Mouse (Mus musculus): Measurements from ENCODE around the gene Pbld1.
"Not testable (repeated sequence)": the region's sequence is repeated elsewhere in the genome, so short reads cannot be mapped to it uniquely, and the experiment has no call there.

Gene Pbld1

DNA sequence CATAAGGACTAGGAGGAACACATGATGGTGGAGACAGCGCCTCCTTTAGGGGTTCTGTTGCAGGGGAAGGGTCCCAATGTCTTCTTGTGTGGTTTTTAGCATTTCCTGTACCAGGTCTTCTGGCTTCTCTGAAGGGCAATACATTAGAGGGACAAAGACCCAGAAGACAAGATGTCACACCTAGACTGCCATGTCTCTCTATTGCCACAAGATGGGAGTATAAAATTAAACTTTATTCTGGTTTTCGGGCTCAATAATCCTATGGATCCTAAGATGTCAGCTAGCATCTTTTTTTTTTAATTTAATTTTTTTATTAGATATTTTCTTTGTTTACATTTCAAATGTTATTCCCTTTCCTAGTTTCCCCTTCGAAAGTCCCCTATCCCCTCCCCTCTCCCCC lies 16.8 kb upstream of the Pbld1 start:
- no peak for DNase-seq

DNA sequence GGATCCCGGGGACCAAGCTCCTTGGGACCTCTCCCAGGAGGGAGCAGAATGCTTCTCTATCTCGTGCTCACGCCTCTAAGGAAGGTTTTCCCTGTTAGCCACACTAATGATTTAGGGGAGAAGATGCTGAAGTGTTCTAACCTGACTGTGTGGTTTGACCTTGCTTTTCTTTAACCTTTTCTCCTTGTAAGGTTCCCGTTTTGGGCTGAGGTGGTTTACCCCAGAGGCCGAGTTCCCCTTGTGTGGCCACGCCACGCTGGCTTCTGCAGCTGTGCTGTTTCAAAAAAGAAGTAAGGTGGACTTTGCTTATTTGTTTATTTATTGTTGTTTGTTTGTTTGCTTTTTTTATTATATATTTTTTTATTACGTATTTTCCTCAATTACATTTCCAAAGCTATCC lies 12.2 kb upstream of the Pbld1 start:
- no peak for DNase-seq

DNA sequence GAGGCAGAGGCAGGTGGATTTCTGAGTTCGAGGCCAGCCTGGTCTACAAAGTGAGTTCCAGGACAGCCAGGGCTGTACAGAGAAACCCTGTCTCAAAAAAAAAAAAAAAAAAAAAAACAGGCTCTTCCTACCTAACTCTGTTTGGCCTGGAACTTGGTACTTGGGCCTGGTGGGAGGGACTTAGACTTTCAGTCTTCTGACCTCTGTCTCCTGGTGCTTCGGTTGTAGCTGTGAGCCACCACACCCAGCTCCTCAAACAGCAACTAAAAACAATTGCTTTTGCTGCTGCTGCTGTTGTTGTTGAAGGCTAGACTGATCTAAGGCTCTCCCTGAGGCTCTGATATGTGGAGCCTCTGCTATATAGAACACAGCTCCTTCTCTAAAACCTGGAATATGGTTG lies 10.9 kb upstream of the Pbld1 start:
- DNase-seq, result no peak

DNA sequence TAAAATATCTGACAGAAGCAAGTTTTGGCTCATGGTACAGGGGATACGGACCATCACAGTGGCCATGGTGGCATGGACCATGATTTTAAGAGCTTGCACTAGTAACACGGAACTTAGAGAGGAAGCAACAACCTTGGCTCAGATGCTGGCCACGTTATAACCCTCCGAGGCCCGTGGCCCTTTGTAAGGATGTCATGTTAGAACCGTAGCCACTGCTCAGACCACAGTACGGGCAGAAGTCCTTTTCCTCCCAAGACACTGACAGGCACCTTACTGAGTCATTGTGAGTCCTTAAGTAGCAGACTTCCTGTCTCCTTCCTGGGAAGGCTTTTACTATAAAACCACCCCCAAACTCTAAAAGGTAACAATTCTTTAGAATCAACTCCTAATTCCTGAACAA lies 8.7 kb upstream of the Pbld1 start:
- DNase-seq, result no peak

DNA sequence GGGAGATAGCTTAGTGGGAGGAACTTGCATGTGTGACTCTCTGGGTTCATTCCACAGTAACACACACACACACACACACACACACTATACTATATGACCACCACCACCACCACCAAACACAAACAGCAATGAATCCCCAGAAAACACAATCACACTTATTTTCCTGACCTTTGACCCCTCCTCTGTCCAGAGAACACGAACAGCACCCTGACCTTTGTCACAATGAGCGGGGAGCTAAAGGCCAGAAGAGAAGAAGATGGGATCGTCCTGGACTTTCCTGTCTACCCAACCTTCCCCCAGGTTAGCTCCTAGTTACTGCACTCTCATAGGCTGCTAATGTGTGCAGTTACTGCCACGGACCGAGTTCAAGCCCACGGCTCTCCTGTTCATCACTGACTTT lies 8.0 kb upstream of the Pbld1 start:
- no peak for DNase-seq

DNA sequence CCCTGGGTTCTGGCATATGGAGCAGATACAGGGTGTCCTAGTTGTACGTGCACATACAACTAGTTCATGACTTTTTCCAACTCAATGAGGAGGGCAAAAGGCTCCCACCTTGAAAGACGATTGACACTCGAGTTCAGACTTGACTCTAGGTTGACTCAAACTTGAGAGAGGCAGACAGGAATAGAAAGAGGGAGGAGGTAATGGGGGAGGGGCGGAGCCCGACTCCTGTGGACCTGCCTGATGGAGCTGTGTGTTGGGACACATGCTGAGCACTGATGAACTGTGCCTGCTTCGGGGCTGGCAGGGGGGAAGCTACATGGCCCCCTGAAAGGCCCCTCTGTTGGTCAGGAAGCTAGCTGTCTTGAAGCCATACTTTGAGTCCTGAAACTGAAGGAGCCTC lies 7.0 kb upstream of the Pbld1 start:
- no peak for DNase-seq

DNA sequence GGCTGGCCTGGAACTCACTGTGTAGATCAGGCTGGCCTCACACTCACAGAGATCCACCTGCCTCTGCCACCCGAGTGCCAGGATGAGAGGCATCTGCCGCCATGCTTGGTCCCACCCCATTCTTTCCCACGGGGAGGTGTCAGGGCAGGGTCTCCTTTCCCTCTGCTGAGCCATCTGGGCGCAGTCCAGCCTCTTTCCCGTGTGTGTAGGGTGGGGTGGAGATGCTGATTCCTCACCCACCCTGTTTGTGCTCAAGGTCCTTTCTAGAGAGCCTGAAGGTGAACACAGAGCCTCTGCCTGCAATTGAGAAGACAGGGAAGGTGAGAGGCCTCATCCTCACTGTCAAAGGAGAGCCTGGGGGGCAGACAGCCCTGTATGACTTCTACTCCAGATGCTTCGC lies 5.9 kb upstream of the Pbld1 start:
- not testable (repeated sequence) for DNase-seq

DNA sequence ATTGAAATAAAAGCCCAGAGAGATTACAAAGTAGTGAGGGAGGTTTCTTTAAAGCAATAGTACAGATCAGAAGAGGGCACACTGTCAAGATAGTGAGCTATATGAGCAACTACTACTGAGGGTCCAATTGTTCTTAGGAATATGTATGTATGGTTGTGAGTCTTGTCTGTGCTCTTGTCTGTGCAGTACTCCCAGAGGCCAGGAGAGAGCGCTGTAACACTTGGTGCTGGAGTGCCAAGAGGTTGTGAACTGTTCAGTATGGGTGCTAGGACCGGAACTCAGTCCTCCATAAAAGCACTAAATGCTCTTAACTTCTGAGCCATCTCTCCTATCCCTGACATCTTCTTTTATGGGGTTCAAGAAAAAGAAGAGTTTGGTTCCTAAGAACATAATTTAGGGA lies 5.4 kb upstream of the Pbld1 start:
- no peak for DNase-seq

DNA sequence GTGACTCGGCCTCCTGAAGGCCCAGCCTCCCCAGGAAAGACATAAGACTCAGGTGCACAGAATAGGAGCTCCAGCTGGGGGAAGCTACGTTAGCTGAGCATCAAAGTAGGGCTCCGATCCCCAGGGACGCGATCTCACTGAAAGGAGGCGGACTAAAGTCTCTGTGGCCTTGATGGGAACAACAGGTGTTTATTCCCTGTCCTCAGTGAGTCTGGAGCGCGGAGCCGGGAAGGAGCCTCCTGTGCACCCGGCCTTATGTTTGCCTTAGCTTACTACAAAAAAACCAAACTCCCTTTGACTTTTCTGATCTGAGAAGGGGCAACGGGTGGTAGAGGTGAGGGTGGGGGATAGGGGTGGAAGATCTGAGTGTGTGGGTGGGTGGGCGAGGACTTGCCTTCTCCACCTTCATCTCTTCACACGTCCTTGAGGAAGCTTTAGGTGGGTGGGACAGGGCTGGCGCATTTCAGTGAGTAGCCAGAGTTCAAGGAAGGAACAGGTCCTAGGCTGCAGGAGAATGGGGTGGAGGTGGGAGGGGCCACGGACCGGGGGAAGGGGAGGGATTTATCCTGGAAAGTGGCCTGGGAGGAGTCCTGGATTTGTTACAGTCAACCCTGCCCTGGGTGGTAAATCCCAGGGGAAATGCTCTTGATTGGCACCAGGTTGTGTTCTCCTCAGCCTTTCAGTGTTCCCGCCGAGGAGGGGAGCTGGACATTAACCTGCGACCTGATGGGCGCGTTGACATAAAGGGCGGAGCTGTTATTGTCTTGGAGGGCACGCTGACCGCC lies 2.8 kb upstream of the Pbld1 start:
- DNase-seq, result peak; percentile 54

DNA sequence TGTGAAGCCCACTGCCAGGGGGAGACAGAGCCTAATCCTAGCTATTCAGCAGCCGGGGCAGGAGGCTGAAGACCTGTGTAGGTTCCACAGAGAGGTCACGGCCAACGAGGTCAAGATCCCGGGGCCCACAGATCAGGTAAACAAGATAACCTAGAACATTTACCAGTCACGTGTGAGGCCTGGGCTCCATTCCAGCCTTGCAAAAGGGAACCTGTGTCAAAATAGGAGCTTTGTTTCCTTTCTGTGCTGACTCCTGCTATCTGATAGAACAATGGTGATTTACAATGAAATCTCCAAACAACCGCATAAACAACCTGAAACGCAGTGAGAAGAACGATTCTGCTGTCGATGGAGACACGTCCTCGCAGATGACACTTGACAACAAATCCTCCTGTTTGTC lies 444 bp downstream of the Pbld1 start:
- peak; percentile 67 for DNase-seq

DNA sequence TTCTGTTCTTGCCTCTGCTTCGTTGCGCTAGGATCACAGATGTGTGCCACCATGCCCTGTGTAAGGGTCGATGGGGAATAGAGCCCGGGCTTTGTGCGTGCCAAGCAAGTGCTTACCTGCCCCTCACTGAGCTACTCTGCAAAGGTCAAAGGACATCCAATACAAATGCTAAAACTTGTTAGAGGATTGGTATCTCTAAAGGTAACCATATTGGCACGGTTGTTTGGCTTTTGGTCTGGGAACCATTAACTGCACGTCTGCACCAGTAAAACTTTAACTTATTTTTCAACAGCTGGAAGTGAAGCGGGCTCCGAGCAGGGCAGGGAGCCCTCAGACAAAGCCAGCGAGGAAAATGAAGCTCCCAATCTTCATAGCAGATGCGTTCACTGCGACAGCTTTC lies 1.3 kb downstream of the Pbld1 start:
- DNase-seq, result no peak

DNA sequence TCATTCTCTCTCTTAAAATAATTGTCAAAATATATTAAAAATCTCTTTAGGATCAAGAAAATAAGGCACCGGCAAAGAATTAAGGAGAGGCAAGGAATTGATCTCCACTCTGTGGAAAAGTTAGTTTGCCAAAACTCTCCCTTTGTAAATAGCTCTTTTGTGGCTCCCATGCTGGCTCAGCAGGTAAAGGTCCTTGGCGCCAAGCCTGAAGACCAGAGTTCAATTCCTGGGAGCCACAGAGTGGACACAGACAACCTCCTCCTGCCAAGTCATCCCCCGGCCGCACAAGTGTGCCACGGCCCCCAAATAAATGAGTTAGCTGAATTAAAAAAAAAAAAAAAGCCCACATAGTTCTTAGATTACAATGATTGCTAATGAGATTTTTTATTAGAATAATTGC lies 2.7 kb downstream of the Pbld1 start:
- no peak for DNase-seq

DNA sequence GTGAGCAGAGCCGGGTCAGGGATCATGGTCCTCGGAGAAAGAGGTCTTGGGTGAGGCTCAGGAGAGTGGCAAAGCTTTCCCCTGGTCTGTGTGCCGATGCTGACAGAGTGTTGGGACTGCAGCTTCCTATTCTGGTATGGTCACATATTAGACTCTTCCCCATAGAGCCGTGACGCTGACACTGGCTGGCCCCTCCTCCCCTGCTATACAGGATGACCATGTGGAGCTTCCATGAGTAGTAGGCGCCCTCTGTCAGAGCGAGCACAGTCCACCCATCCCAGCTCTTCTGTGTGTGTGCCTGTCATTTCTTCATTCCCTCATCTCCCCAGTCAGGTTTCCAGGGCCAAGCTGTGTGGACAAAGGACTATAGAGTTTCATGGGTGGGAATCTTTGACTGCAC lies 3.4 kb downstream of the Pbld1 start:
- DNase-seq, result no peak

DNA sequence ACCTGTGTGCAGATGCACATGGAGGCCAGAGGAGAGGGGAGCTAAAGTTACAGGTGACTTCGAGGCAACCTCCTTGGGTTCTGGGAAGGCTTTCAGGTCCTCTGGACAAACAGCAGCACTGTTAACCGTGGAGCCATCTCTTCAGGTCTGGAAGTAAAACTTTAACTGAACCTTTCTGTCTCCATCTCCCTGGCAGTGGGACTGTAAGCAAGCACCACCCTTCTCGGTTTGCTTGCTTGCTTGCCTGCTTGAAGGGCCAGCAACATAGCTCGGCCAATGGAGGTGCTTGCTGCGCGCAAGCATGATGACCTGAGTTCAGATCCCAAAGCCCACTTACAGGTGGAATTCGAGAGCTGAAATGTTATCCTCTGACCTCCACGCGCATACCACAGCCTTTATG lies 4.6 kb downstream of the Pbld1 start:
- DNase-seq, result no peak

DNA sequence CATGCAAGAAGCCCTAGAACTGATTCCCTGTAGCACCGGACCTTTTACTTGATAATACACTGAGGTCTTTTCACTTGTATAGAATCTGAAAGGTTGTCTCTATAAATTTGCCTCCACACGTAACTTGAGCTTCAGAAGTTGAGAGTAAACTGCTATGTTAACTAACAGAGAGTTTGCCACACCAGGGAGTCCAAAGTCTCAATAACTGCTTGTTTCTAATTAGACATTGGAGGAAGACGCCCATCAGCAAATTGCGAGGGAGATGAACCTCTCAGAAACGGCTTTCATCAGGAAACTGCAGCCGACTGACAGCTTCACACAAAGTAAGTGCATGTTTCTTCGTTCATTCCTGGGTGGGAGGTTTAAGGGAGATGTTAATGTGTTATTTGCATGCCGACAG lies 5.6 kb downstream of the Pbld1 start:
- no peak for DNase-seq

DNA sequence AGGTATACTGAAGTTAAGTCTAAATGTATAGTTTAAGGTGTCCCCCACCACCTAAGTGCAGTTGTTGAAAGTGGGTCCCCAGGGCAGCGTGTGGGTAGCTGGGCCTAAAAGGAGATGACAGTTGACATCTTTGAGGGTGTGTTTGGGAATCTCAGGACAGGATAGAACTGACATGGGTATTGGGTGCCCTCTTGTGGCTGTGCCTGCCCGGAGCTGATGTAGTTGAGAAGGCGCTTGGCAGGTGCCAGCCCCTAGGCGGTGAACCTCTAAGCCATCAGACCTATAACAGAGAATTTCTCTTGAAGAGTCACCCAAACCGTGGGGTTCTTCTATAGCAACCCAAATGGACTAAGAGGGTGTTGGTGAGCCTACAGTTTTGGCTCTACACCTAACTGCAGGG lies 6.0 kb downstream of the Pbld1 start:
- DNase-seq, result peak; percentile 89

DNA sequence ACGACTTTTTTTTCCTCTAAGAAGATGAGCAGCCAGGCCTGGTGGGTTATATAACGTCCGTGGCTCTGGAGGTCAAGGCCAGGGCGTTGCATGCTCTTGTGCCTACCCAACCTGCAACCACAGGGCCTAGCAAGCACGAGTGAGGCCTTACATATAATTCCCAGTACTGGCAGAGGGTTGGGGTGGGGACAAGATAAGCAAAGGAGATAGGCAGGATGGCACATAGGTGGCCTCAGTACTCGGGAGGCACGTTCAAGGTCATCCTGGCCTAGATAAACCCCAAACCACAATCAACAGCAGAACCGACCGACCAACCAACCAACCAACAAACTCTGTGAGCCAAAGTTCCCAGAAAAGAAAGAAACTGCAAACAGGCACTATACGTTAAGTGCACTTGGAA lies 26.3 kb downstream of the Pbld1 start:
- no peak for DNase-seq

DNA sequence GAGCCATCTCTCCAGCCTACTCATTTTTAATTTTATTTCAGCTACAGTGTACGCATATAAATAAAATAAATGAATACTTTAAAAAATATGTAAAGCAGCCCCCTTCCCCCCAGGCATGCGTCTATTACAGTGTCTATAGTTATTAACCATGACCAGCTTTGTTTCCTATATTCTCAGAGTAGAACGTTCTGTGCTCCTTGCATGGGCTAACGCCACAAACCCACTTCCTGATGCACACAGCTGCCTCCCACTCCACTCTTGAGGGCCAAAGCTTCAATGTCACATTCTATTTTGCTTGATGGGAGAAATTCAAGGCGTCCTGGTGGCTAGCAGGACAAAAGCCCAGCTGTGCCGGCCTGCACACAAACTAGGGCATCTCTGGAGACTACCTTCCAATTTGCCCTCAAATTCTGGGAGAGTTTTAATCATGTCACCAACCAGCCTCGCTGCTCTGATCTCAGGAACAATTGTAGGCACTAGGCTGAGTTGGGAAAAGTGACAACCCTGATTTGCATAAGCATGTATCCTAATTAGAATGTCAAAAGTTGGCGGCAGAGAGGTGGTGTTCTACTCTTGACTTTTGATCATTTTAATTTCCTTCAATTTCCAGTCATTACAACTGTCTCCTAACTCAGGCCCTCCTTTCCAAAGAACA lies 29.3 kb downstream of the Pbld1 start:
- no peak for DNase-seq

DNA sequence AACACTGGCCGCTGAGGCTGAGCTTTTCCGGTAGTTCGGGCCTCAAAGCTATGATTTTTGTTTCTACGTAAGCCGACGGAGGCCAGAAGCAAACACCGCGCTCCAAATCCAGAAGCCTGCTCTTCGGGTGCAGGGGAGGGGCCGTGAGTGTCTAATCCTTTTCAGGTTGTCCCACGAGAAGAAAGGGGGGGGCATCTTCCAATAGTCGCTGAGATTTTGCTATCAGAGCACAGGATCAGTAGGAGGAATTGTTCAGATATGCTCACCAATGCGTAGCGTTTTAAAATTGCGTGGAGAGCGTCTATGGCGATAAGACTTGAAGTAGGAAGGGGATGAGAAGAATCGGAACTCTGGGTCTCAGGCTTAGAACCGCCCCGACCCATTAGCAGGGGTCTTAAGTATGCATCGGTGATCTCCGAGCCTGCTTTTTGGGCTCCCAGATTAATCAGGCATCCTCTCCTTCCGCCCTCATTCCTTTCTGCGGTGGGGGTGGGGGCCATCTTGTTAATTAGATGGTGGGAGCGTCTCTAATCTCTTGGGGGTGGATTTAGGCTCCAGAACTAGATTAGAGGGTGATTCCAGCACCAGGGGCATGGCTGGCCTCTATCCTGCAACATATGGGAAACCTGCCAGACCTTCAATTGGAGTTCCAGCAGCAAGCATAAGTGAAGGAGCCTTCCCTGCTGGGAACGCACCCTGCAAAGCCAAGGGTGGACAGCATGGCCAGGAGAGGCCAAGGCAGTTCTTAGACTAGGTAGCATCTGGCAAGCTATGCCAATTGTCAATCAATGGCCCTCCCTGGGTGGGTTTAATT lies 30.0 kb downstream of the Pbld1 start:
- peak; percentile 5 for DNase-seq

DNA sequence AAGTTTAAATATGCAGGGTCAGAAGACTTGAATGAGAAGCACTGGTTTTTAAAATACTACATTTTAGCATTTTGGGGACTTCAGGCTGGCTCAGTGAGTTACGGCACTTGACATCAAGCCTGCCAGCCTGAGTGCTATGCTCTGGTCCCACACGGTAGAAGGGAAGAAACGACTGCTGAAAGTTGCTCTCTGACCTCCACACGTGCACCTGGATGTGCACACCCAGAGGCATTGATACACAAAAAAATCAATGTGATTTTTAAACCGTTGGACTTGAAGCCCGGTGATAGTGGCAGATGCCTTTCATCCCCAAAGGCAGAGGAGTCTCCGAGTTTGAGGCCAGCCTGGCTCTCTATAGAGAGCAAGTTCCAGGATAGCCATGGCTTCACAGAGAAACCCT lies 32.0 kb downstream of the Pbld1 start:
- no peak for DNase-seq

DNA sequence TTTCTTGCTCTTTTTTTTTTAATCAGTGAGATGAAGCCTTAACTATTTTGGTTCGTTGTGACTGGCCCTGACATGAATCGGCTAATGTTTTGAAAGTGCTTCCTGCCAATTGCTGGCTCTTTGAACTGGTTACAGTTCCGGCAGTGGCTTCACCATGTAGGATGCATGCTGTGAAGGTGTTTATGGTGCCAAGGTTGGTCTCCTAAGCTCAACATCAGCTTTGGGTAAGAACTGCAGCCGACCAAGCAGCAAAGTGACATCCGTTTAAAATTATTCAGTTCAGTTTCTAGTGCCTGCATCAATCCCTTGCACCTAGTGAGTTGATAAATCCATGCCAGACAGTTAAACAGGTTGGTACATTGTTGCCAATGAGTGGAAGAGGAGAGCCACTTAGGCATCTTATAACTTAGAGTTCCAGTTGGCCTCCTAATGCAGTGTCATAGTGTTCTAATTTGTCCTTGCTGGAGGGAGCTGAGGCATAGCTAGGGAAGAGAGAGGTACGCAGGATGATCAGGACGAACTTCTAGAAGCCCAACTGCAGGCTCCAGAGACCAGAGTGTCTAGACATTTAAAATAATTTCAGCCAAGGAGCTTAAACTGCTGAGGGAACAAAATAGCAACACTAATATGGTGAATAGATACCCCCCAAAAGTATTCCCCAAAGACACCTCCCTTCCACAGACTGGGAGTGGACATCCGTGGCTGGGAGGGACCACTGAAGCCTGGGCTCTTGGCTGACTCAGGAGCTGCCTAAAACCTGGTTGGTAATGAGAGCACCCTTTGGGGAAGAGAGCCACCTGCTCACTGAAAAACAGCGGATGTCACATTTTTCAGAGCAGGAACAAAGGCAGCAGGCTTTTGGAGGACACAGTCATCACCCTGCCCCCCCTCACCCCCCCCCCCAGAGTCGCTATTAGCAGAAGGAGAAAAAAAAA lies 32.9 kb downstream of the Pbld1 start:
- no peak for DNase-seq

DNA sequence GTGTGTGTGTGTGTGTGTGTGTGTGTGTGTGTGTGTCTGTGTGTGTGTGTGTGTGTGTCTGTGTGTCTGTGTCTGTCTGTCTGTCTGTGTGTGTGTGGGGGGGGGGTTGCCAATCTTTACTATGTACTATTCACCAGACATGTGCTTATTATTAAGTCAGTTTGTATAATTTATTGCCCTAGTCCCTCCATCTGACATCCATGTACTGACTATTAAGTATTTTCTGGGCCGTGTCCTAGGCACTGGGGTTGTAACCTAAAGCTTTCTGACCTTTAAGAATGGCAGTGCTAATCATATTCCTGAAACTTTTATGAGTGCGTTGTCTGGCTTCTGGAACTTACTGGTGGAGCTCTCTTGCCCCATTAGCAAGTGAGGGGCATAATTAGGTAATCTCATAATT lies 36.8 kb downstream of the Pbld1 start:
- no peak for DNase-seq

DNA sequence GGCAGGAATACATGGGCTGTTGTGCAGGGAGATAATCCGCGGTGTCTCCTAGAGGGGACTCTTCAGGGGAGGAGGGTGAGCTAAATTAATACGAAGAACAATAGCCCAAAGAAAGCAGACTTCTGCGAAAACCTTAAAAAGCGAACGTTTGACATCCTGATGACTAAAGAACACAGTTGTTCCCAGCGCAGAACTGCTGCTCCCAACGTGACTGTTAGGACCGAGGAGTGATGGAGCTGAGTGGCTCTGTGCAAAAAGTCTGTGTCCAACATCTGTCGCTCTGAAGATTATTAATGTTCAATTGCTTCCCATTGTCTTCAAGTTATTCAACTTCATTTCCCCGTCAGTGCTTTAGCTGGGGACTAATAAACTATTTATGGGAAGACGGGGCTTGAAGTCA lies 38.2 kb downstream of the Pbld1 start:
- no peak for DNase-seq

Measured in lung, postnatal 10 days (tissue).